Mouse (Mus musculus): ENCODE data around the gene Brpf1.

Gene Brpf1

DNA sequence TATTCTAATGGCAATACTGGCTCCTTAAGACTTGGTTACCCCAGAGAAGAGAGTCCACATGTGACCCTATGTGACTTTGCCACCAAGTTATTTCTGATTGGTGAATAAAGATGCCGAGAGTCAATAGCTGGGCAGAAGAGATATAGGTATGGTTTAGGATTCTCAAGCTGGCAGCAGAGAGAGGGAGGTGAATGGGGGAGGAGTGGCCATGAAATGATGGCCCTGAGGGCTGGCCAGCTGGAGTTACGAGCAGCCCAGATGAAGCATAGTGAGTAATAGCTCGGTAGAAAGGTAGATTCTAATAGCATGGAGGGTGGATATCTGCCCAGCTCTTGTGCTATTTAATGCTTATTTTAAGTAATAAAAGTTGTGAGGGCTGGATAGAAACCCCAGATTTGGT, 45.9 kb downstream of the Brpf1 start:
- no peak for DNase-seq (ENCODE audit: low spot score)

GRCm38 (mm10) chr6:113353696-113354095, 46.8 kb downstream of the Brpf1 start:
- DNase-seq (ENCODE audit: low spot score): no peak

DNA sequence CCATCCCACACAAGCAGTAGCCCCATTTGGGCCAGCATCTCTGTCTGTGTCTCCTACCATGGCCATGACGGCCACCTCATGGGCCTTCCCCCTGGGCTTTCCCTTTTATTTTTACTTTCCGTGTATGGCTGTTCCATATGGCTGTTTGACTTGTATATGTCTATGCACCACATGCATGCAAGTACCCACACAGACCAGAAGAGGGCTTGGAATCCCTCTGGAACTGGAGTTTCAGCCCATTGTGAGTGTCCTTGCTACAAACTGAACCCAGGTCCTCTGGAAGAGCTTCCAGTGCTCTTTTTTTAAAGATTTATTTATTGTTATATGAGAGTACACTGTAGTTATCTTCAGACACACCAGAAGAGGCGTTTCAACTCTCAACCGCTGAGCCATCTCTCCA, 54.5 kb downstream of the Brpf1 start:
- no peak for DNase-seq (ENCODE audit: low spot score)

- DNase-seq (ENCODE audit: low spot score): no peak
These were observed 55.3 kb downstream of the Brpf1 start for GRCm38 (mm10) chr6:113362241-113362640.

- no peak for DNase-seq (ENCODE audit: low spot score)
These were observed 57.7 kb downstream of the Brpf1 start for GRCm38 (mm10) chr6:113364518-113365135.

DNA sequence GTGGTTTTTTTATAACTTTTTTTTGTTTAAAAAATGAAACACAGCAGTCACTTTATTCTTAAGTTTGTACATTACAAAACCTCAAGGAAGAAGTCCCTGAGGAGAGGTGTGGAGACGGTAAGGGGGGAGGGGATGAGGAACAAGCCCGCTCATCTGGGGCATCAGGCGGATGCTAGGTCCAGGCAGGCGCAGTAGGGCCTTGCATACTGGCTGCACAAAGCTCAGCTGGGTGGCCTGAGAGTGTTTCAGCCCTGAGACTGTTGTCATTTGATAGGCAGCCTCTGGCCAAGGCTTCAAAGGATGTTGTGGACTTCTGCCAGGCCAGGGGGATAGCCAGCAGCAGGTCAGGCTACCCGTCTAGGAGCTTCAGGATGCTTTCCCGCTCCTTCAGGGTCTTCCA, 59.7 kb downstream of the Brpf1 start:
- no peak for DNase-seq (ENCODE audit: low spot score)

GRCm38 (mm10) chr6:113367574-113367973, 60.6 kb downstream of the Brpf1 start:
- no peak for DNase-seq (ENCODE audit: low spot score)

GRCm38 (mm10) chr6:113368124-113368523, 61.2 kb downstream of the Brpf1 start:
- no peak for DNase-seq (ENCODE audit: low spot score)

- no peak for DNase-seq (ENCODE audit: low spot score)
These were observed 61.6 kb downstream of the Brpf1 start for GRCm38 (mm10) chr6:113368577-113368976.

- DNase-seq (ENCODE audit: low spot score): no peak
These were observed 63.4 kb downstream of the Brpf1 start for GRCm38 (mm10) chr6:113370194-113370929.

- peak; percentile 40 for DNase-seq (ENCODE audit: low spot score)
These were observed 66.6 kb downstream of the Brpf1 start for GRCm38 (mm10) chr6:113373491-113373890.

Data from ovary, adult 18-20 months (tissue).